Mouse (Mus musculus) cerebellum, postnatal 4 days (tissue): ENCODE data around the gene Ak9.

Source experiments
- DNase-seq, 2 experiments: peaks; one replicate each; pipeline ENCODE4 v3.0.0; 2022; ENCODE audit warnings: low spot score in 2 of 2, mixed read lengths in 1 of 2

Gene Ak9

GRCm38 (mm10) chr10:41303639-41304444 is at the start of gene Ak9:
Ak9 (plus strand) TSS chr10:41303980.
- DNase-seq, result peak; percentile 30 to 71

GRCm38 (mm10) chr10:41260243-41261006 is 43.4 kb upstream of the Ak9 start:
- DNase-seq, result no peak

- DNase-seq, result no peak
Measured at GRCm38 (mm10) chr10:41261218-41261617, 42.6 kb upstream of the Ak9 start.

GRCm38 (mm10) chr10:41261889-41262288 is 41.9 kb upstream of the Ak9 start:
- DNase-seq, result no peak

- peak in 1 of 2 experiments; percentile 48 for DNase-seq
Measured at GRCm38 (mm10) chr10:41271860-41272259, 31.9 kb upstream of the Ak9 start.

GRCm38 (mm10) chr10:41274871-41275270 is 28.9 kb upstream of the Ak9 start:
- DNase-seq, result no peak

DNA sequence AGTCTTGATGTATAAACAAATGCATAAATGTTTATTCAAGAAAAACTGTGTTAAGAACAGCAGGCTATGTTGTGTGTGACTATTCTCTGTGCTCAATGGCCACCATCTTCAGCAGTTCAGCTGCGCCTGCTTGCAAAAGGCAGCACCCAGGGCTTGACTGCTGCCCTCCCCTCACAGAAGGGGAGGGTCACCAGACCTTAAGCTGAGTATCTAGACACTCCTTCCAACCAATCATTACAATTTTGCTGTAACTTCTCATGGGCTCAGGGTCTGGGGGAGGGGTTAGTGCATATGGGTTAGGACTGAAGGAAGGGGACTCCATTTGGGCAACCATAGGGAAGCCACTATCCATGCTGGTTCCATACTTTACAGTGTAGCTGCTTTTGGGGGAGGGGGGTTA is 25.0 kb upstream of the Ak9 start:
- DNase-seq, result no peak

GRCm38 (mm10) chr10:41280177-41280576 is 23.6 kb upstream of the Ak9 start:
- DNase-seq, result peak in 1 of 2 experiments; percentile 79

- DNase-seq, result no peak
Measured at GRCm38 (mm10) chr10:41280796-41281195, 23.0 kb upstream of the Ak9 start.

GRCm38 (mm10) chr10:41282086-41282485 is 21.7 kb upstream of the Ak9 start:
- no peak for DNase-seq

- DNase-seq, result no peak
Measured at GRCm38 (mm10) chr10:41287618-41288017, 16.2 kb upstream of the Ak9 start.

GRCm38 (mm10) chr10:41288074-41288473 is 15.7 kb upstream of the Ak9 start:
- no peak for DNase-seq

- peak; percentile 91 to 94 for DNase-seq
Measured at GRCm38 (mm10) chr10:41288771-41289415, 14.9 kb upstream of the Ak9 start.

GRCm38 (mm10) chr10:41291021-41291420 is 12.8 kb upstream of the Ak9 start:
- DNase-seq, result no peak

DNA sequence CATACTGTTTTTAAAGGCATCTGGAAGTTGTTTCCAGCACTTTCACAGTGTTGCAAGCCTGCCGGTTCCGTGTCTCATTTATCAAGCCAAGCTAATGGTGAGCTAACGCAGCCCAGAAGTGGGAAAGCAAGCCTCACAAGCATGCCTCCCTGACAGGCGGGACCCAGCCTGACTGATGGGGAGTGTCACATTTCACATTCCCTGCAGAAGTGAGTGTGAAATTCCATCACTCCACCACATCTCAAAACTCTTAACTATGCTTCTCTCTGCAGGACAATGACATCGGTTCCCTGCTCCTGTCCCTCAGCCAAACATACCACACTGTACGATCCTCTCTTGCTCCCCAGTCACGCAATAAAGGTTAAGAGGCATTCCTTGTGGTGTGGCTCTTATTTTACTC is 10.8 kb upstream of the Ak9 start:
- DNase-seq, result no peak

- DNase-seq, result peak in 1 of 2 experiments; percentile 43
Measured at GRCm38 (mm10) chr10:41294734-41295133, 9.0 kb upstream of the Ak9 start.

- peak in 1 of 2 experiments; percentile 38 for DNase-seq
Measured at GRCm38 (mm10) chr10:41295145-41295544, 8.6 kb upstream of the Ak9 start.

- DNase-seq, result no peak
Measured at GRCm38 (mm10) chr10:41300161-41300560, 3.6 kb upstream of the Ak9 start.

- DNase-seq, result peak; percentile 67 to 84
Measured at GRCm38 (mm10) chr10:41302689-41303431, 920 bp upstream of the Ak9 start, which contains the start of gene Fig4. Fig4 (minus strand) TSS chr10:41303260.

GRCm38 (mm10) chr10:41304961-41305455 is 1.2 kb downstream of the Ak9 start:
- no peak for DNase-seq

DNA sequence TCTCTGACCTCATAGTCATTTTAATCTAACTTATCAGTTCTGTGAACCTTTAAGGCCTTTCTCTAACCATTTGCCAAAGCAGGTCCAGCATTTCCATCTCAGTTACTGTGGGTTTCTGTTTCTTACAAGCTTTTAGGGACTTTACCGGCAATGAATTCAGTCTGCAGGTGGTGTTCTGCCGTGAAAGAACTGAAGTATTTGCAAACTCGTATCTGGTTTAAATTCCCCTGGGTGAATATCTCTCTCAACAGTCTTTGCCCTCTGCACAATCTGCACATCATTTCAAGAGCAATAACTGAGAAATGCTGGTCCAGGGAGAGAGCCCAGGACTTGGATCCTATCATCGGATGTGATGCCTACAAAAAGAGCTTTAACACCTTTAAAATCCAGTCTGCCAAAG is 4.4 kb downstream of the Ak9 start:
- DNase-seq, result no peak
